Comparison of ENCODE assay signal across 22 mouse cellular contexts in the genomic region with DNA sequence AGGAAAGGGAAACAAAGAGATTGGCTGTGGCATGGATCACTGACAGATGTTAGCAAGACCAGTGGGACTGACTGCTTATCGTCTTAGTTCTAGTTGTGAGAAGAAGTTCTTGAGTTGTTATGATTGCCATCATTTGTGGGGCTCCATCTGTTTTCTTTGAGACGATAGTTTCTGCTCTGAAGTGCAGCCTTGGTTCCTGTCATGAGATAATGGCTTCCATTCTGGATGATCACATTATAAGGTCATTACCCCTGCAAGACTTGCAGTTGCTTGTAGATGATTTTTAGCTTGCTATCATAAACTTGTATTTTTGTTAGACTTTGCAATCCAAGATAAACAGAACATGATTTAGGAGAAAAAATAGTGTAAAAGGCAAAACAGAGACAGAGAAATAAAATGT.
DNase-seq lines count a peak whose midpoint lies in the region; ATAC-seq and TF ChIP-seq lines count a peak whose summit lies in the region.
"Had no signal": no experiment of that assay in that cellular context is flagged by ENCODE, and none has a peak within 500 bp of the region (broad histone marks: within the 10 kb centered on the region; RNA-seq: fewer than 3 reads in every experiment).

No protein-coding gene starts in this region.

- no peak overlapping the region for H3K4me2 ChIP-seq in kidney, embryonic 14.5 days (replicated peaks; ENCODE audit: low read depth, low read length)
- H3K4me2 ChIP-seq in kidney, embryonic 15.5 days, result no peak overlapping the region
- no peak overlapping the region for H3K4me2 ChIP-seq in kidney, embryonic 16.5 days (replicated peaks; ENCODE audit: low read depth, low read length)
- H3K4me2 ChIP-seq in kidney, postnatal 0 days (ENCODE audit: low read length), result no peak overlapping the region

- DNase-seq in kidney, postnatal 14 days, result no peak
- DNase-seq in kidney, postnatal 10 days, result no peak
- no peak for DNase-seq in kidney, postnatal 4 days
- peak; percentile 14 for DNase-seq in kidney, postnatal 0 days (ENCODE audit: low spot score)
- DNase-seq in kidney, adult 18-20 months, result no peak
- DNase-seq: adrenal gland, adult 2 months; adrenal gland, adult 8-10 months; adrenal gland, postnatal 10 days; adrenal gland, postnatal 14 days; adrenal gland, postnatal 25 days; adrenal gland, postnatal 36 days; B cell, adult 2 months; cerebellum, adult 11 months; cerebellum, adult 11-12 months had no signal

- H3K36me3 ChIP-seq in kidney, embryonic 14.5 days (ENCODE audit: control insufficient read depth, insufficient read depth, low read length), result no peaks in the 10 kb centered on the region
- H3K36me3 ChIP-seq in kidney, embryonic 15.5 days, result no peaks in the 10 kb centered on the region
- no peaks in the 10 kb centered on the region for H3K36me3 ChIP-seq in kidney, embryonic 16.5 days (ENCODE audit: insufficient read depth, low read length)
- H3K36me3 ChIP-seq in kidney, postnatal 0 days (ENCODE audit: insufficient read depth, low read length), result no peaks in the 10 kb centered on the region
- H3K36me3 ChIP-seq: G1E had no signal

- no peaks in the 10 kb centered on the region for H3K9me3 ChIP-seq in kidney, embryonic 14.5 days (ENCODE audit: control insufficient read depth, low read length)
- no peaks in the 10 kb centered on the region for H3K9me3 ChIP-seq in kidney, embryonic 15.5 days (replicated peaks)
- no peaks in the 10 kb centered on the region for H3K9me3 ChIP-seq in kidney, embryonic 16.5 days (ENCODE audit: low read length)
- H3K9me3 ChIP-seq in kidney, postnatal 0 days (replicated peaks; ENCODE audit: low read length), result no peaks in the 10 kb centered on the region
- H3K9me3 ChIP-seq: G1E had no signal

- no peak overlapping the region for H3K27ac ChIP-seq in kidney, embryonic 14.5 days (ENCODE audit: low read depth, low read length)
- no peak overlapping the region for H3K27ac ChIP-seq in kidney, embryonic 15.5 days
- H3K27ac ChIP-seq in kidney, embryonic 16.5 days (ENCODE audit: low read length), result no peak overlapping the region
- no peak overlapping the region for H3K27ac ChIP-seq in kidney, postnatal 0 days

- WGBS in kidney, embryonic 14.5 days, result 51% methylated on average over 2 of the region's 2 CpGs
- WGBS in kidney, embryonic 15.5 days, result 38% methylated on average over 2 of the region's 2 CpGs
- 55% methylated on average over 2 of the region's 2 CpGs for WGBS in kidney, embryonic 16.5 days
- WGBS in kidney, postnatal 0 days, result 37% methylated on average over 2 of the region's 2 CpGs

- no peak for TF ChIP-seq CTCF in kidney, postnatal 0 days (IDR thresholded peaks at IDR 0.05; ENCODE audit: low read depth)

- H3K27me3 ChIP-seq in kidney, embryonic 14.5 days (ENCODE audit: control insufficient read depth, insufficient read depth, low read length), result no peaks in the 10 kb centered on the region
- H3K27me3 ChIP-seq in kidney, embryonic 15.5 days, result no peaks in the 10 kb centered on the region
- H3K27me3 ChIP-seq in kidney, embryonic 16.5 days (ENCODE audit: insufficient read depth, low read length), result no peaks in the 10 kb centered on the region
- H3K27me3 ChIP-seq in kidney, postnatal 0 days (ENCODE audit: insufficient read depth, low read length), result no peaks in the 10 kb centered on the region
- H3K27me3 ChIP-seq: CH12.LX, Patski had no signal

- H3K4me3 ChIP-seq in kidney, embryonic 14.5 days (ENCODE audit: low read length), result no peak overlapping the region
- no peak overlapping the region for H3K4me3 ChIP-seq in kidney, embryonic 15.5 days (replicated peaks)
- H3K4me3 ChIP-seq in kidney, embryonic 16.5 days (ENCODE audit: low read length), result no peak overlapping the region
- H3K4me3 ChIP-seq in kidney, postnatal 0 days (replicated peaks; ENCODE audit: low read depth, low read length), result no peak overlapping the region

- no peak overlapping the region for H3K9ac ChIP-seq in kidney, embryonic 14.5 days (ENCODE audit: low read depth, low read length)
- no peak overlapping the region for H3K9ac ChIP-seq in kidney, embryonic 15.5 days
- H3K9ac ChIP-seq in kidney, embryonic 16.5 days (replicated peaks; ENCODE audit: low read length), result no peak overlapping the region
- no peak overlapping the region for H3K9ac ChIP-seq in kidney, postnatal 0 days (ENCODE audit: low read depth, low read length)

- ATAC-seq in kidney, embryonic 14.5 days (ENCODE audit: low FRiP score, low TSS enrichment), result peak; percentile 57; the same call in 1 of the 2 replicates
- ATAC-seq in kidney, embryonic 15.5 days (replicated peaks; ENCODE audit: low FRiP score), result peak; percentile 52
- 0 out of 2 replicates have a peak, but pooled peaks have one; percentile 46 for ATAC-seq in kidney, embryonic 16.5 days (ENCODE audit: low FRiP score, low TSS enrichment)
- no peak for ATAC-seq in kidney, postnatal 0 days (replicated peaks; ENCODE audit: low FRiP score, low read depth)
- ATAC-seq: activated CD4-positive, CD25-positive, alpha-beta regulatory T cell, adult 4 months; CD4-positive, CD25-positive, alpha-beta regulatory T cell, adult 4 months; Patski had no signal

- H3K4me1 ChIP-seq in kidney, embryonic 14.5 days (ENCODE audit: control insufficient read depth, insufficient read depth, low read length), result no peaks in the 10 kb centered on the region
- no peaks in the 10 kb centered on the region for H3K4me1 ChIP-seq in kidney, embryonic 15.5 days
- no peaks in the 10 kb centered on the region for H3K4me1 ChIP-seq in kidney, embryonic 16.5 days (ENCODE audit: insufficient read depth, low read length)
- no peaks in the 10 kb centered on the region for H3K4me1 ChIP-seq in kidney, postnatal 0 days (replicated peaks; ENCODE audit: insufficient read depth, low read length)
